Mouse (Mus musculus) testis, postnatal 10 days (tissue): ENCODE results near the gene Btg3.
"Not testable (repeated sequence)": the region's sequence is repeated elsewhere in the genome, so short reads cannot be mapped to it uniquely, and the experiment has no call there.

Experiments
- DNase-seq: peaks from one replicate; pipeline ENCODE4 v3.0.0; 2021; ENCODE audit warnings: low spot score

Gene Btg3

DNA sequence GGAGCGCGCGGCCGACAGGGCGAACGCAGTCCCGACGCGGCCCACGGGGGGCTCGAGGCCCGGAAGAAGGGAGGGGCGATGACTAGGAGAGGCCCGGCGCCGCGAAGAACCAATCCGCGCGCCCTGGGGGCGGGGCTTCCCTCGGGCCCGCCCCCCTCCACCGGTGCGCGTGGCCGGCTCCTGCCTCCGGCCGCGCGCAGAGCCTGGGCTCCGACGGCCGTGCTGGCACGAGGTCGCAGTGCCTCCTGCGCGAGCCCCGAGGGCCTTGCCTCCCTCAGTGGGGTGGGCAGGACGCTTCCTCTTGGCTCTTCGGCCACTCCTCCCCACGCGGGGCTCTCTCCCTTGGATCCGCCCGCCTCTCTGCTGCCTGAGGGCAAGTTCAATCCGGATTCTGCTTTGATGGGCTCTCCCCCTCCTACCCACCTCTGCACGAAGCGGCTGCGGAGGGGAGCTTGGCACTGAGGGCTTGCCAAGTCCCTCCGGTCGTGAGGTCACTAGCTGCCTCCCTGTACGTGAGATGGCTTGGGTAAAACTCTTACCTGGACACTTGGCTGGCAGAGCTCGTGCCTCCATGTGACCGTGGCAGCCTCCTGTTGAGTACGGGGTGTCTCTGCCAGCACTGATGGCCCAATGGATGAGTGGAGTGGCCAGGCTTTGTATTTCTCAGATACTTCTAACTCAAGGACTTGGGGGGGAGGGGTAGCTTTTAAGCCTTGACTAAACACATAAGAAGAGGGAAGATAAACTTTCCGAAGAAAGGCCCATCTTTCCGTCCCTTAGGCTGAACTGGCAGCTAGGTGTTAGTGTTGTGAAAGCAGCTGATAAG is at the start of gene Btg3:
Btg3 (minus strand) TSS at position 448 of the 826 bp plus-strand sequence.
- DNase-seq = peak; percentile 95

DNA sequence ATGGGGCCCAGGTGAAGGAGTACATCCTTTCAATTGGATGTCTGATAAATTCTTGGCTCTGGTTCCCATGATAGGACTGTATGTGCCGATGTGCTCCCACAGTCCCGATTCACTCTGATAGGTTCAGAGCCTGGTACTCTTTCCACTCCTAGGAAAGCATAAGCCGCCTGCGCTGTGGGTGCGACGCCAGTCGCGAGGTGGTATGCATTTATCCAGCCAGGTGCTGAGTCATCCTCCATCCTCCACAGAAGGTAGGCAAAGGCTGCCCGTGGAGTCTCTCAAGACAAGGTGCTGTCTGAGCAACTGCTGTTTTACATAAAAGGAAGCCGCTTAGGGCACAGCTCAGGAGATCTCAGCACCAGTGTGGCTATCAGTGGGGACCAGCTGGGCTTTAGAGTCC is 40.7 kb upstream of the Btg3 start:
- DNase-seq = no peak

- no peak for DNase-seq
Observed at GRCm38 (mm10) chr16:78416500-78416899, 39.5 kb upstream of the Btg3 start.

DNA sequence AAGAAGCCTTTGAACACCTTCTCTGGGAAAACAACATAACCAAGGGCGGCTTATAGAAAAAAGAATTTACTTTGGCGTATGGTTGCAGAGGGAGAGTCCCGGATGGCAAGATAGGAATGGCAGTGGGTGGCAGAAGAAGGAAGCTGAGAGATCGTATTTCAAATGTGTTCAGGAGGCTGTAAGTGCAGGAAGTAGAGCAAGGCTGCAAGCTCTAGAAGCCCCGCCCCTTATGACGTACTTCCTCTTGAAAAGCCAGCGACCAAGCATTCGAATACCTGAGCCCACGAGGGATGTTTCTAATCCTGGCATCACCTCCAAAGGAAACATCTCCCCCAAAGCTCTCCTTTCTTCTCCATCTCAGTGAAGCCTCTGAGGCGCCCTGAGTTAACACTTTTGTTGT is 33.0 kb upstream of the Btg3 start:
- DNase-seq = no peak

GRCm38 (mm10) chr16:78407855-78408254 is 30.9 kb upstream of the Btg3 start:
- no peak for DNase-seq

DNA sequence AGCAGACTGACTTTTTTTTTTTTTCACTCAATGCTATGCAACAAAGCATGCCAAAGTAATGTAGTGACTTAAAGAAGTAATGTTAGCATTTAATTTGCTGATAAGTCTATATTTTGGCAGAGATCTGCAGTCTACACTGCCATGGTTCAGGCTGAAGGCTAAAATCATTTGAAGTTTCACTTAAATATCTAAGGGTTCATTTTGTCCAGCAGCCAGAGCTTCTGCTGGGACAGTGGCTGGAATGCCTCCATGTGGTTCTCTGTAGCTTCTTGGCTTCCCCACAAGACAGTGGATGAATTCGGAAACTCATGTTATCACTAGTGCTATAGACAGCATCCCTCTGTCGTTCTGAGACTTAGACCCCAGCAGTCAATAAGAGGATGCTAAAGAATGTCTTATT is 29.7 kb upstream of the Btg3 start:
- no peak for DNase-seq

- DNase-seq = no peak
Observed at GRCm38 (mm10) chr16:78402316-78402715, 25.3 kb upstream of the Btg3 start.

GRCm38 (mm10) chr16:78399423-78399822 is 22.4 kb upstream of the Btg3 start:
- no peak for DNase-seq

DNA sequence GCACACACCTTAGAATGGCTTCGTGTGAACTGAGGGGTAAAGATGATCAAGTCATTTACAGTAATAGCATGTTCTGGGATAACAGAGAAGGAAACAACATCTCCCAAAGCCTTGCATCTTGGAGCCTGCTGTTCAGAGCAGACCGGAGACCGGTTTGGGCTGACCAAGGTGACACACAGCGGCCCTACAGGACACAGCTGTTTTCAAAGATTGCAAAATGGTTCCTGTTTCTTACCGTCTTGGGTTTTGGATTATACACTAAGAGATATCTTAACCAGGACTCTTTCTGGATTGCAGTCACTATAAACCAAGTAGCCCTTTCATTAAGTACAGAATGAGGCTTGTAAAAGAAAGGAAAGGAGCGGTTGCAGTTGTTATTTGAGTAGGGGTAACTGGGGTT is 21.7 kb upstream of the Btg3 start:
- DNase-seq = no peak

DNA sequence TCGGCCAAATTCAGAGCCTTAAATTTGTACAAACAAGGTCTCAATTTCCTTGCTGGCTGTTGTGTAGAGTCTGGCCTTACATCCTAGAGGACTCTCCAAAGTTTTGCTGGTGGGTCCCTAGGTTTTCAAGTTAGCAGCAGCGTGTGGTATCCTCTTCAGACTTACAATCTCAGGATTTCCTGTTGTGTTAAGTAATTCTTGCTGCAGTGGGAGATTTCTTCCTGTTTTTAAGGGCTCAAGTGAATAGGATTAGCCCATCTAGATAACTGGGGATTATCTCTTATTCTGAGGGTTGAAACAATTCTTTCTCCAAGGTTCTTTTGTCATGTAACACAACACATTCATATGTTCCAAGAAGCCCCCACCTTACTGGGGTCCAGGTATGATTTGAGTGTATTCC is 14.4 kb upstream of the Btg3 start:
- DNase-seq = no peak

- no peak for DNase-seq
Observed at GRCm38 (mm10) chr16:78389986-78390385, 13.0 kb upstream of the Btg3 start.

GRCm38 (mm10) chr16:78389122-78389521 is 12.1 kb upstream of the Btg3 start:
- no peak for DNase-seq

- DNase-seq = no peak
Observed at GRCm38 (mm10) chr16:78378493-78378892, 1.5 kb upstream of the Btg3 start.

GRCm38 (mm10) chr16:78375821-78376691 is 936 bp downstream of the Btg3 start:
- peak; percentile 85 for DNase-seq

DNA sequence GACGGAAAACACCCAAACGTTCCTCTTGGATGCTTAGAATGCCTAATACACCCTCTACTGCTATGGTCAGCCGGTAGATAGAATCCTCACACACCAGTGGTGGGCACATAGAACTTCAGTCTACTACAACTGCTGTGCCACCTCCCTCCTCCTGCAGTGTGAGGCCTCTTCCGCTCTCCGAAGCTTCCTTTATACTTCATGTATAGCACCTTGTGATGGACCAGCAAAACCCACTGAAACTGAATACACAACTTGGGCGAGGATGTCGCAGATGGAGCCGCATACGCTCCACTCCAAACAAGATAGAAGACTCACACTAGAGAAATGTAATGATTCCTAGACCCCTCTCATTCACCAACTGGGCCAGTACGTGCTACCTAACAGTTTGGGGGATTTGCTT is 1.8 kb downstream of the Btg3 start:
- DNase-seq = no peak

- no peak for DNase-seq
Observed at GRCm38 (mm10) chr16:78373743-78374142, 3.2 kb downstream of the Btg3 start.

DNA sequence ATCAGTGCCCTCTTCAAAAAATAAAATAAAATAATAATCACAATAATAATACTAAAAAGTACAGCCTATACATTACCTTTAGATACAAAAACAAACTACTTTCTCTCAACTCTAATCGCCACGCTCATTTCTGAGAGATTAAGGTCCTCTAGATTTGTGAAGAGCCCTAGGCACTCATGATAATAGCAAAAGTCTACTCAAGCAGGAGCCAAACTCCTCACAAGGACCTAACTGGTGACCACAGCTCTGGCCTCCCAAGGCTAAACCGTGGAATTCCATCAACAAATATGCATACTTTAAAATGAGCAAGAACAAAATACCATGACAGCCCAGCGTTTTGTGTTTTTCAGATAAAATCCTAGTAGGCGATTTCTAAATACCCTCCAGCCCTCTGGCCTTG is 4.2 kb downstream of the Btg3 start:
- DNase-seq = no peak

- no peak for DNase-seq
Observed at GRCm38 (mm10) chr16:78371491-78372046, 5.4 kb downstream of the Btg3 start.

GRCm38 (mm10) chr16:78364554-78364953 is 12.4 kb downstream of the Btg3 start:
- DNase-seq = not testable (repeated sequence)

DNA sequence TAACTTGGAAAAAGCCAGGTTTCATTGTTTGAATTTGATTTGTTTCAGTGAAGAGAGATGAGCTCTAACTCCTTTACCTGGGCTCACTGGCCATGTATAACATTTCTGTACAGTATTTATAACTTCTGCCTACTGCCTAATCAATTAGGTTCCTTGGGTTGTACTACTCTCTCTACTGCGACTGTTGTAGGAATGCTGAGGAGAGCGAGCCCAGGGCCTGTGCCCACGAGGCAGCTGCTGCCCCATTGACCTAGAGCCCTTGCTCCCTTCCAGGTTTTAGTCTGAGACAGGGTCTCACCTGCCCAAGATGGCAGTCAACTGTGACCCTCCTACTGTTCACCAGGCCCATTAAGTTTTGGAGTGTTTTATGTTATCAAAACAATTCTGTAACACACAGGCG is 15.5 kb downstream of the Btg3 start:
- DNase-seq = no peak

DNA sequence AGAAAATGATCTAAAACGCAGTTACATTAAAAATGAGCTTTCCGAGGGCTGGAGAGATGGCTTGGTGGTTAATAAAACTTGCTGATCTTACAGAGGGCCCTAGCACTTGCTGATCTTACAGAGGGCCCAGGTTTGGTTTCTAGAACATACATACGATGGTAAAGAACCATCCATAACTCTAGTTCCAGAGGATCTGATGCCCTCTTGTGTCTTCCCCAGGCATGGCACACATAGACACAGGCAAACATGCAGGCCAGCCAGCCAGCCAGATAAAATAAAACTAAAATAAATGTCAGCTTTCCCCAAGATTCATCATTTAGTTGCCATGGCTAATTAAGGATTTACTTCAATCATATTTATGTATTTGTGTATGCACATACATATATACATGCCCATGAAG is 19.2 kb downstream of the Btg3 start:
- DNase-seq = no peak

GRCm38 (mm10) chr16:78347328-78347926 is 29.6 kb downstream of the Btg3 start:
- no peak for DNase-seq
